Mouse (Mus musculus) spleen, postnatal 4 days (tissue): ENCODE data around the gene Slmap.

ENCODE experiments used
- DNase-seq, 2 experiments: peaks; one replicate each; pipeline ENCODE4 v3.0.0; 2022; ENCODE audit warnings: low spot score in 2 of 2

The Slmap gene

GRCm38 (mm10) chr14:26477738-26478137 is 57.0 kb downstream of the Slmap start:
- DNase-seq, result no peak

- no peak for DNase-seq
Measured at GRCm38 (mm10) chr14:26476391-26476790, 58.3 kb downstream of the Slmap start.

GRCm38 (mm10) chr14:26467974-26468373 is 66.8 kb downstream of the Slmap start:
- no peak for DNase-seq

- no peak for DNase-seq
Measured at GRCm38 (mm10) chr14:26466544-26467125, 68.1 kb downstream of the Slmap start.

- no peak for DNase-seq
Measured at GRCm38 (mm10) chr14:26465898-26466297, 68.8 kb downstream of the Slmap start.

GRCm38 (mm10) chr14:26459516-26459915 is 75.2 kb downstream of the Slmap start:
- no peak for DNase-seq

DNA sequence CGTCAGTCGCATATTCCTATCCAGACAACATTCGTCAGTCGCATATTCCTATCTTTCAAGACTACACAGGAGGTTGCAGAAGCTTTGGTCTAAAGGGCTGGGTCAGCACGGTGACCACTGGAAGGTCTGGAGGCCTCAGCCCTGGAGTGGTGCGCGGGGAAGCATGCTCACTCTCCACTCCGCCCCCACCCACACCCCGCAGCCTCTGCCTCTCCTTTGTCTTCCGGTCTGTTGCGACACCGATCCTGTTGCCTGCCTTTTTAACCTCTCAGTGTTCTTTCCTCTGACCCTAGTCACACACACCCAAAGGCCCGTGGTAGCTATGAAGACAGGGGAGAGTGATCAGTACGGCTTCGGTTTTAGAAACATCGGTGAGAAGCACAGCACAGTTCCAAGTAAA is 79.9 kb downstream of the Slmap start:
- DNase-seq, result no peak

- DNase-seq, result no peak
Measured at GRCm38 (mm10) chr14:26450036-26450800, 84.5 kb downstream of the Slmap start.

- no peak for DNase-seq
Measured at GRCm38 (mm10) chr14:26448581-26448980, 86.2 kb downstream of the Slmap start.

GRCm38 (mm10) chr14:26447223-26447622 is 87.5 kb downstream of the Slmap start:
- no peak for DNase-seq

DNA sequence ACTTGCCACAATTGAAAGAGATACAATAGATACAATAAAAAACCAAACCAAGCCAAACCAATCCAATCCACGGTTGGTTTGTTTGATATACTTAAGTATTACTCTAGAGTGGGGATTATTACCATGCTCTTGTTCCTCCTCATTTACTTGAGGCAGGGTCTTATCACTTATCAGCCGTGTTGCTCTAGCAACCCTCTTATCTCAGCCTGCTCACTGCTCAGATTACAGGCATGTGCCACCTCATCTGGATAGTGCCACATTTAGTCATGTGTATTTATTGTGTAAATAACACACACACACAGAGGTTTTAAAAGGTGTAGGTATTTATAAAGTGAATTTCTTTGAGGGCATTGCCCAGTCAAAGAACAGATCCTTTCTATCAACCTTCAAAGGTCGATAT is 88.2 kb downstream of the Slmap start:
- DNase-seq, result no peak

- DNase-seq, result no peak
Measured at GRCm38 (mm10) chr14:26442534-26442933, 92.2 kb downstream of the Slmap start.

GRCm38 (mm10) chr14:26441041-26441812 is 93.5 kb downstream of the Slmap start:
- DNase-seq, result peak in 1 of 2 experiments; percentile 2

GRCm38 (mm10) chr14:26439996-26440395 is 94.7 kb downstream of the Slmap start:
- no peak for DNase-seq

DNA sequence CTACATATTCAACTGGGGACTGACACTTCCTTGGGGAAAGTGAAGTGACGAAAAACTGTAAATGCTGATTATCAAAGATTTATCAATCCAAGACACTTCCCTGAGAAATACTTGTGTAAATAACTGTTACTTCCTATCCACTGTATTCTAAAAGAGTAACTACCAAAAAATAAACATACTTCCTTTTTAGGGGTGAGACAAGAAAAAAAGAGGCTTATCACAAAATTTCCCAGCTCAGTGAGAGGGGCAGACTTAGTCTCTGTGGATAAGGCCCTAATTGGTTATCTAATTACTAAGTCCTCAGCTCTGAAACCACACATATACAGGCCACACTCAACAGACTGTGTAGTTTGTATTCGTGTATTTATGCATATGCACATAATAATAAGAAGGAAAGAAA is 97.0 kb downstream of the Slmap start:
- DNase-seq, result peak in 1 of 2 experiments; percentile 1

- peak in 1 of 2 experiments; percentile 17 for DNase-seq
Measured at GRCm38 (mm10) chr14:26436304-26436703, 98.4 kb downstream of the Slmap start.

- DNase-seq, result peak in 1 of 2 experiments; percentile 7
Measured at GRCm38 (mm10) chr14:26432320-26432719, 102.4 kb downstream of the Slmap start.

GRCm38 (mm10) chr14:26431919-26432318 is 102.8 kb downstream of the Slmap start:
- DNase-seq, result no peak

DNA sequence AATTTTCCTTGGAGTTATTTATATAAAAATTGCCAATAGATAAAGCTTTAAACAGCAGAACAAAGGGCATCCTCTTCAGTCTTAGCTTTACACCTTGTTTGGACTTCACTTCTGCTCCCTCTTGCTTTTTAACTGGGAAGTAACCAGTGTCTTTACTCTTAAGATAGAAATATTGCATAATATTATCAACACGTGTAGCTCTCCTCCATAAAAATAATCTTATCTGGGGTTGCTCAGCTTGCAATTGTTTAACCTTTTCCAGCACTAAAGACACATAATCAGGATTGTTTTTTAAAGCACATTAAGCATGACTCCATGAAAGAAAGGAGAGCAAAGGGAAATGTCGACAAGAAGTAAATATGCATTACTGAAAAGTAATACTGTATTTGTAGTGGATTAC is 114.5 kb downstream of the Slmap start:
- DNase-seq, result no peak

- DNase-seq, result no peak
Measured at GRCm38 (mm10) chr14:26417956-26418355, 116.8 kb downstream of the Slmap start.

- no peak for DNase-seq
Measured at GRCm38 (mm10) chr14:26417088-26417487, 117.6 kb downstream of the Slmap start.

GRCm38 (mm10) chr14:26413581-26413980 is 121.2 kb downstream of the Slmap start:
- DNase-seq, result no peak

- no peak for DNase-seq
Measured at GRCm38 (mm10) chr14:26406746-26407145, 128.0 kb downstream of the Slmap start.
